In genomic region chr5:111470875-111471274, GRCm38 (mm10) we compare ENCODE assay signal across 26 mouse cellular contexts. TPM values are rescaled to one million over a fixed set of nuclear protein-coding genes. Genes with fewer than 3 reads are reported as not detected.
DNase-seq lines count a peak whose midpoint lies in the region; ATAC-seq and TF ChIP-seq lines count a peak whose summit lies in the region.
"Had no signal": no experiment of that assay in that cellular context is flagged by ENCODE, and none has a peak within 500 bp of the region (broad histone marks: within the 10 kb centered on the region; RNA-seq: fewer than 3 reads in every experiment).

No protein-coding gene starts in this region.

- no peak overlapping the region for H3K4me2 ChIP-seq in intestine, embryonic 15.5 days (replicated peaks)
- H3K4me2 ChIP-seq in intestine, postnatal 0 days (replicated peaks; ENCODE audit: low read depth): no peak overlapping the region
- H3K4me2 ChIP-seq in liver, embryonic 12.5 days: no peak overlapping the region
- H3K4me2 ChIP-seq in liver, embryonic 16.5 days (ENCODE audit: low read depth, low read length): no peak overlapping the region
- H3K4me2 ChIP-seq: forebrain, embryonic 15.5 days; heart, embryonic 15.5 days; hindbrain, embryonic 12.5 days; kidney, embryonic 15.5 days; lung, embryonic 15.5 days; midbrain, embryonic 11.5 days; neural tube, embryonic 12.5 days had no signal

- H3K27me3 ChIP-seq in intestine, embryonic 15.5 days (replicated peaks): no peaks in the 10 kb centered on the region
- H3K27me3 ChIP-seq in intestine, postnatal 0 days (replicated peaks; ENCODE audit: control insufficient read depth, insufficient read depth, low read length): no peaks in the 10 kb centered on the region
- 0 out of 2 replicates have a peak, but pooled peaks cover 10% of the 10 kb centered on the region for H3K27me3 ChIP-seq in liver, embryonic 12.5 days (replicated peaks)
- H3K27me3 ChIP-seq in liver, embryonic 16.5 days (ENCODE audit: control insufficient read depth, insufficient read depth, low read depth, low read length): no peaks in the 10 kb centered on the region
- H3K27me3 ChIP-seq: forebrain, embryonic 15.5 days; heart, embryonic 15.5 days; hindbrain, embryonic 12.5 days; lung, embryonic 15.5 days; neural tube, embryonic 12.5 days had no signal

- 84% methylated on average over 4 of the region's 4 CpGs for WGBS in intestine, embryonic 15.5 days
- WGBS in intestine, postnatal 0 days: 73% methylated on average over 4 of the region's 4 CpGs
- 60% methylated on average over 4 of the region's 4 CpGs for WGBS in liver, embryonic 12.5 days (ENCODE audit: insufficient replicate concordance)
- WGBS in liver, embryonic 16.5 days (ENCODE audit: insufficient replicate concordance): 57% methylated on average over 4 of the region's 4 CpGs

- no peaks in the 10 kb centered on the region for H3K9me3 ChIP-seq in intestine, embryonic 15.5 days
- H3K9me3 ChIP-seq in intestine, postnatal 0 days (ENCODE audit: control insufficient read depth): no peaks in the 10 kb centered on the region
- no peaks in the 10 kb centered on the region for H3K9me3 ChIP-seq in liver, embryonic 12.5 days (replicated peaks)
- H3K9me3 ChIP-seq in liver, embryonic 16.5 days (replicated peaks; ENCODE audit: control insufficient read depth, low read length): no peaks in the 10 kb centered on the region
- H3K9me3 ChIP-seq: forebrain, embryonic 15.5 days; heart, embryonic 15.5 days; hindbrain, embryonic 12.5 days; kidney, embryonic 15.5 days; lung, embryonic 15.5 days; neural tube, embryonic 12.5 days had no signal

- peaks cover 6% of the 10 kb centered on the region; the same call in 1 of the 2 replicates for H3K4me1 ChIP-seq in intestine, embryonic 15.5 days (replicated peaks)
- no peaks in the 10 kb centered on the region for H3K4me1 ChIP-seq in intestine, postnatal 0 days (replicated peaks; ENCODE audit: control insufficient read depth, insufficient read depth, low read length)
- H3K4me1 ChIP-seq in liver, embryonic 12.5 days: peaks cover 24% of the 10 kb centered on the region
- peaks cover 7% of the 10 kb centered on the region for H3K4me1 ChIP-seq in liver, embryonic 16.5 days (ENCODE audit: control insufficient read depth, low read depth, low read length)
- H3K4me1 ChIP-seq: neural tube, embryonic 12.5 days had no signal

- H3K36me3 ChIP-seq in intestine, embryonic 15.5 days: no peaks in the 10 kb centered on the region
- H3K36me3 ChIP-seq in intestine, postnatal 0 days (ENCODE audit: control insufficient read depth, insufficient read depth): no peaks in the 10 kb centered on the region
- no peaks in the 10 kb centered on the region for H3K36me3 ChIP-seq in liver, embryonic 12.5 days
- H3K36me3 ChIP-seq in liver, embryonic 16.5 days (ENCODE audit: control insufficient read depth, insufficient read depth): no peaks in the 10 kb centered on the region
- H3K36me3 ChIP-seq: forebrain, embryonic 15.5 days; heart, embryonic 15.5 days; hindbrain, embryonic 12.5 days; kidney, embryonic 15.5 days; lung, embryonic 15.5 days; neural tube, embryonic 12.5 days had no signal

- TF ChIP-seq CTCF in intestine, postnatal 0 days (IDR thresholded peaks at IDR 0.05; ENCODE audit: low read depth): no peak

- no peak overlapping the region for H3K4me3 ChIP-seq in intestine, embryonic 15.5 days (replicated peaks)
- H3K4me3 ChIP-seq in intestine, postnatal 0 days (ENCODE audit: low read depth, low read length): no peak overlapping the region
- no peak overlapping the region for H3K4me3 ChIP-seq in liver, embryonic 12.5 days
- no peak overlapping the region for H3K4me3 ChIP-seq in liver, embryonic 16.5 days (ENCODE audit: low read depth, low read length)
- H3K4me3 ChIP-seq: forebrain, embryonic 15.5 days; heart, embryonic 15.5 days; hindbrain, embryonic 12.5 days; kidney, embryonic 15.5 days; left cerebral cortex, adult 2 months; lung, embryonic 15.5 days; myocyte; neural tube, embryonic 12.5 days had no signal

- H3K27ac ChIP-seq in intestine, embryonic 15.5 days: no peak overlapping the region
- H3K27ac ChIP-seq in intestine, postnatal 0 days (ENCODE audit: low read depth, low read length): no peak overlapping the region
- 0 out of 2 replicates have a peak overlapping the region, but pooled peaks have one; percentile 5 for H3K27ac ChIP-seq in liver, embryonic 12.5 days
- H3K27ac ChIP-seq in liver, embryonic 16.5 days (ENCODE audit: low read length): peak overlapping the region; percentile 83
- H3K27ac ChIP-seq: forebrain, embryonic 15.5 days; heart, embryonic 15.5 days; hindbrain, embryonic 12.5 days; kidney, embryonic 15.5 days; left cerebral cortex, adult 2 months; lung, embryonic 15.5 days; neural tube, embryonic 12.5 days had no signal

- H3K9ac ChIP-seq in intestine, embryonic 15.5 days: no peak overlapping the region
- no peak overlapping the region for H3K9ac ChIP-seq in intestine, postnatal 0 days (ENCODE audit: low read depth, low read length)
- no peak overlapping the region for H3K9ac ChIP-seq in liver, embryonic 12.5 days
- H3K9ac ChIP-seq in liver, embryonic 16.5 days (ENCODE audit: low read depth, low read length): no peak overlapping the region
- H3K9ac ChIP-seq: forebrain, embryonic 15.5 days; heart, embryonic 15.5 days; hindbrain, embryonic 12.5 days; kidney, embryonic 15.5 days; lung, embryonic 15.5 days; neural tube, embryonic 12.5 days had no signal

- DNase-seq in frontal cortex, postnatal 36 days (ENCODE audit: low spot score in 2 of 2): no peak
- no peak for DNase-seq in left cerebral cortex, adult 9 months (ENCODE audit: low spot score in 2 of 2)
- DNase-seq in adrenal gland, adult 2 months: no peak
- DNase-seq: adrenal gland, postnatal 36 days; B cell, adult 2 months; cerebellum, adult 2 months; cerebellum, postnatal 14 days; kidney, adult 18-20 months; kidney, postnatal 25 days; left cerebral cortex, postnatal 4 days; lung, postnatal 36 days; right cerebral cortex, adult 18-20 months had no signal

- ATAC-seq in intestine, embryonic 15.5 days: peak; percentile 52
- ATAC-seq in intestine, postnatal 0 days: no peak
- ATAC-seq in liver, embryonic 12.5 days: peak; percentile 57
- peak; percentile 78 for ATAC-seq in liver, embryonic 16.5 days (ENCODE audit: low read depth)
- ATAC-seq: forebrain, embryonic 15.5 days; midbrain, embryonic 16.5 days had no signal

RNA-seq across cellular contexts. Expression of gene Mn1, which starts 53.7 kb away (rescaled TPM):
- 8.0 and 8.7 TPM in 2 replicates for polyA plus RNA-seq in intestine, embryonic 15.5 days (2015; fragmentation: Nextera tagmentation; extraction: Ambion mirVana)
- 2.8 and 3.1 TPM in 2 replicates for polyA plus RNA-seq in intestine, postnatal 0 days (2015; fragmentation: Nextera tagmentation; extraction: Ambion mirVana)
- polyA plus RNA-seq in liver, embryonic 12.5 days (2016; fragmentation: Nextera tagmentation; extraction: Ambion mirVana): 2.4 and 3.1 TPM in 2 replicates
- 1.3 and 1.7 TPM in 2 replicates for polyA plus RNA-seq in liver, embryonic 16.5 days (2015; fragmentation: Nextera tagmentation; extraction: Ambion mirVana)
- total RNA-seq in adrenal gland, adult 2 months (2021): 1 to 10 TPM; 3.0 to 5.6 TPM
- 4.7 and 4.8 TPM in 2 replicates for polyA plus RNA-seq in adrenal gland, adult 2 months (2012; rRNA removed)

Comparison
In these comparisons a context has a peak if more than half of its experiments do, and no peak if none do; other contexts are left out.
1. H3K27ac ChIP-seq: peak in liver, embryonic 12.5 days (single experiment) and liver, embryonic 16.5 days (single experiment); none in intestine, embryonic 15.5 days (single experiment) and intestine, postnatal 0 days (single experiment).